Comparison of ENCODE assay signal across 6 mouse cellular contexts in genomic region chr16:18618297-18618696, GRCm38 (mm10). TPM values are rescaled to one million over a fixed set of nuclear protein-coding genes. Genes with fewer than 3 reads are reported as not detected.
"Had no signal": no experiment of that assay in that cellular context is flagged by ENCODE, and none has a peak within 500 bp of the region (broad histone marks: within the 10 kb centered on the region; RNA-seq: fewer than 3 reads in every experiment).

No protein-coding gene starts in this region.

- H3K4me3 ChIP-seq: neural tube, embryonic 12.5 days had no signal

- H3K27ac ChIP-seq: intestine, embryonic 15.5 days; limb, embryonic 10.5 days; liver, embryonic 15.5 days; midbrain, embryonic 12.5 days; neural tube, embryonic 12.5 days had no signal

RNA-seq across cellular contexts. Expression of gene Gm49601, which starts 7.9 kb away (rescaled TPM):
- polyA plus RNA-seq: liver, embryonic 11.5 days had no signal
